Mouse (Mus musculus) mouse trophoblast stem cell (cell line): ENCODE results near the gene Pde7b.

Source experiments
- in situ Hi-C, 2 experiments: fragments of 300-500 bp; cut with MseI, MboI; formaldehyde crosslinking; loops; 2 replicates in 1 of 2; 3 replicates in 1 of 2; pipeline ENCODE4 v1.15.1; 2025

Pde7b gene

GRCm38 (mm10) chr10:20722651-20723520 is 2.0 kb downstream of the Pde7b start:
- in situ Hi-C loops: no loop called here

DNA sequence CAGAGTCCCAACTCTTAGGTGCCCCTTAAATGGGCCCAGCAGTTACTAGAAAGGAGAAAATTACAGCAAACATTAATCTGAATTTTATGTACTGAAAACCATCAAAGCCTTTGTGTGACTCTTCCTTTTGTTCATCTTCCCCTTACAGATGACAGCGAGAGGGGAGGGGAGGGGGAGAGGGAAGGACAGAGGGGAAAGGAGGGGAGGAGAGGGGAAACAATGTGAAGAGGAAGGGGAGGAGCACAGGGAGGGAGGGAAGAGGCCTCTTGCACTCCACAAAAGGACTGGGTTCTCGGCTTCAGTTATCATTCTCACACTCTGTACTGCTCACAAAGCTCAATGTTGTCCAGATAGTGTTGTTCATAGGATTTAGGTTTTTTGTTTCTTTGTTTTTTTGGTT is 5.7 kb downstream of the Pde7b start:
- in situ Hi-C loops: no loop called here

GRCm38 (mm10) chr10:20700633-20701032 is 24.2 kb downstream of the Pde7b start:
- in situ Hi-C loops: no loop called here

DNA sequence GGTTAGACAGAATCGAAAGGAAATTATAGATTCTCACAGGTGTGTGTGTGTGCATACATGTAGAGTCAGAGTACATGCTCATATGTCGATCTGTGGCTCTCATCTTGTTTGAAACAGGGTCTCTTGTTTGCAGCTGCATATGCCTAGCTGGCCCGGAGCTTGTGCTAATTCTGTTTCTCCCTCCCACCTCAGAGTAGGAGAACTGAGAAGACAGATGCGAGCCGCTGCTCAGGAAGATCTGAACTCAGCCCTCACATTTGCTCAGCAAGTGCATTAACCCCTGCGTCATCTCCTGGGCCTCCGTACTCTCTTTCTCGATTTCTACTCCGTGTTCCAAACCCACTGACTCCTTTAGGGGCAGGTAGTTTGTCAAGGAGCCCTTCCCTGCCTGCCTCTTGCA is 25.0 kb downstream of the Pde7b start:
- in situ Hi-C loops: no loop called here

GRCm38 (mm10) chr10:20695637-20696036 is 29.2 kb downstream of the Pde7b start:
- in situ Hi-C loops: no loop called here

DNA sequence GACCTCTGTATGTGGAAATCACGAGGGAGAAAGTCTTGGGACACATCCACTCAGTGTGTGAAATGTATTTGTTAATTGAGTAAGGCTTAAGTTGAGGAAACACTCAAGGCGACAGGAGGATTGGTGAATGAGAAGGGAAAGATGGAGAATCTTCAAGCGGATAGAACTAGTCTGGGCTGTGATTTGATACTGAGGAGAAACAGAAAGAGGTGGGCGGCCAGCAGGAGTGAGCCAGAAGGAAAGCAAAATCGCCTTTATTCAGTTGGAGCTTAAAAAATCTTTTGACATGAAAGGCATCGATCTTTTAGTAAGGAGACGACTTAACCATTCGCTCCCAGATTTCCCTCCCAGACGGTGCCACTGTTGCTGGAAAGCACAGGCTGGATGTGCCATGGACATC is 34.9 kb downstream of the Pde7b start:
- in situ Hi-C loops: no loop called here

DNA sequence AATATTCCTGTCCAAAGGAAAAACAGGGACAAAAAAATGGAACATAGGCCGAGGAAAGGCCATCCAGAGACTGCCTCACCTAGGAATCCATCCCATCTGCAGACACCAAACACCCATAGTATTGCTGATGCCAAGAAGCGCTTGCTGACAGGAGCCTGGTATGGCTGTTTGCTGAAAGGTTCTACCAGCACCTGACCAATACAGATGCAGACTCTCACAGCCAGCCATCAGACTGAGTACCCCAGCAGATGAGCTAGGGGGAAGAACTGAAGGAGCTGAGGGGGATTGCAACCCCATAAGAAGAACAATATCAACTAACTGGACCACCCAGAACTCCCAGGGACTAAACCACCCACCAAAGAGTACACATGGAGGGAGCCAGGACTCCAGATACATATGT is 40.7 kb downstream of the Pde7b start:
- in situ Hi-C loops: no loop called here

- in situ Hi-C loops: no loop called here
Measured at GRCm38 (mm10) chr10:20680986-20681385, 43.9 kb downstream of the Pde7b start.

GRCm38 (mm10) chr10:20675321-20675720 is 49.6 kb downstream of the Pde7b start:
- in situ Hi-C loops: no loop called here

GRCm38 (mm10) chr10:20673798-20674197 is 51.1 kb downstream of the Pde7b start:
- in situ Hi-C loops: no loop called here

DNA sequence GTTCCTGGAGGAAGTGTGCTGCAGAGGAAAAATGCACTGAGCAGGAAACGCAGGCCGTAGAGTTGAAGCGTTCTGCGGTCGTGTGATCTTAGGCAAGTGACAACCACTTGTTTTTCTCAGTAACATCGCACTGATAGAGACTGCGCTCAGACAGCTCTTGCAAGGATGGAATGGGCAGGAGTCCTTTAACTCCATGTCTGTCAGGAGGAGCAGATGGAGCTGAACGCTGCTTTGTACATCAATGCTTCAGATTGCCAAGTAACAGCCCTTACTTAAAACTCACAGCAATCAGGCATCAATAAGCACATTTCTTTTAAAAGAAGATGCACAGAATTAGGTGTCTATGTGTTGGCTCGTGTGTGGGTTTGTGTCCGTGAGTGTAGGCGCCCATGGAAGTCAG is 52.3 kb downstream of the Pde7b start:
- in situ Hi-C loops: no loop called here

DNA sequence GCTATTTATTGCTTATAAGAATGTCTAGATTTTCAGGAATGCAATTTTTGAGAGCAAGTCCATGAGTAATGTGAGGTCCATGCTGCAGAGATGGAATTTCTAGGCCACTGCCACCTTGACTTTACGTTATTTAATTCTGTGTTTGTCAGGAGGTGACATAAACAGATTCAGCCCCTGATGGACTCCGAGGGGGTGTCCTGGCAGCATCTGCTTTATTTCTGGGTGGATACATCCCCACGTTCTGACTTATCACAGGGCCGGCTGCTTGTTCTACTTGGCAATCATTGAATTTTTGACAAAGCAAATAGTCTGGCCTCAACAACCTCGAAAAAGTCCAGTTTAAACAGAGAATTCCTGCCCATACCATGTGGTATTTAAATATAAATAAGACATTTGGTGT is 53.3 kb downstream of the Pde7b start:
- in situ Hi-C loops: no loop called here

DNA sequence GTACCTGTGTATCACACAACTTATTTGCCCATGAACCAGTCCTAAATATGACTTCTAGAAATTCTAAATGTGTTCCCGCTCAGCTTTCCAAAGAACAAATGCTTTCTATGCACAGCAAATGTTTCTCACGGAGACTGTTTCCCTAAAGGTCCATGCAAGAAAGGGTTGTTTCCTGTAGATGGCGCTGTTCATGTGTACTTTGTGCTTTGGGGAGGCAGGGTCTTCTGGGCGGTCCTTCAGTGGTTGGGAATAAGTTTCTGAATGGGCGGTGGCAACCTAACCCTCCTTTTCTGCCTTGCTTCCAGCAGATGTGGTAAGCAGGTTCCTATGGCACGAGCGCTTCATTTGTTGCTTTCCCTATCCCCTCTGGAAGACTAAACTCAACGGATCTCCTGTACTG is 54.3 kb downstream of the Pde7b start:
- in situ Hi-C loops: no loop called here

GRCm38 (mm10) chr10:20669467-20669866 is 55.4 kb downstream of the Pde7b start:
- in situ Hi-C loops: no loop called here

- in situ Hi-C loops: no loop called here
Measured at GRCm38 (mm10) chr10:20668577-20668976, 56.3 kb downstream of the Pde7b start.

- in situ Hi-C loops: no loop called here
Measured at GRCm38 (mm10) chr10:20666655-20667054, 58.2 kb downstream of the Pde7b start.

GRCm38 (mm10) chr10:20662951-20663350 is 61.9 kb downstream of the Pde7b start:
- in situ Hi-C loops: no loop called here

GRCm38 (mm10) chr10:20661684-20662083 is 63.2 kb downstream of the Pde7b start:
- in situ Hi-C loops: no loop called here

DNA sequence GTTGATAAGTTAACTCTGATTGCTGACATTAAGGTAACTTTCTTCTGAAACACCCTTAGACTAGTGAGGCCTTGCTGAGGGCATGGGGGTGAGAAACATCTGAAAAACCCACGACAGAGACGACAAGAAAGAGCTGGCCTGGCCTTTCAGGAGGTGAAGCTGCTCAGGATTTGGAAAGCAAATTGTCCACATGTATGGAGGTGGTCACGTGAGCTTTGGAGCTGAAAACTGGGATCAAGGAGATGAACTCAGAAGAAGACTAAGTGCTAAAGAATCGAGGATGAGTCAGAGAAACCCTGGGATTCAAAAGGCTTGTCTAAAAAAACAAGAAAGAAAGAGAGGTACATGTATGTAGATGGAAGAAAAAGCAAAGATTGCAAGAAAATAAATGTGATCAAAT is 65.2 kb downstream of the Pde7b start:
- in situ Hi-C loops: no loop called here

DNA sequence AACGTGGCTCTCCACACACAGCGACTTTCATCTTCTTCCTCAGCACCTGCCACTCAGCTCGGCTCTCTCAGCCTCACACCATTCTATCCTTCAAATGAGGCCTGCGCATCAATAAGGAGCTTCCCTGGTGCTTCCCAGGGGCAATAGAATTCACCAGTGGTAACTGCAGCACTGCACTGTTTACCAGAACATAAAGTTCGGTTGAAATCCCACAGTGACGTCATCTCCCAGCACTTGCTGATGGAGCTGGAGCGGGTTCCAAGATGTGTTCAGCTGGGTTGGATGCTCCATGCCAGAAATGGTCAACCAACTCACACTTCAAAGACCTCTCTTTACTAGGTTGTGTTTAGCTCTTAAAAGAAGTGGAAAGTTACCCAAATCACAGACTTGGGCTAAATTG is 65.6 kb downstream of the Pde7b start:
- in situ Hi-C loops: no loop called here

DNA sequence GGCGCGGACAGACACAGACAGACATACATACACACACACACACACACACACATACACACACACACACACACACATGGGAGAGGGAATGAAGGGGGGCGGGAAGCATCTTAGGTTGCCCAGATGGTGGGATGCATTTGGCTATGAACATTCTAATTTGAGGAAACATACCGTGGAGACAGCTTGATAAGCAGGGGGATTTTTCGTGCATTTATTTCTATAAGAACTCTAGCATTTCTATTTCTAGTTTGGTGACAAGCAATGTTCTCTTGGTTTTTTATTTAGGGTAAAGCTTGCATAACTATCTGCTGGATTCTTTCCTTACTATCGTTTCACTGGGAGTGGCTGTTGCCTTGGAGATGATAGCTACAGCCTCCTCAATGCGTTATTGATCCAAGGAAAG is 66.2 kb downstream of the Pde7b start:
- in situ Hi-C loops: no loop called here

DNA sequence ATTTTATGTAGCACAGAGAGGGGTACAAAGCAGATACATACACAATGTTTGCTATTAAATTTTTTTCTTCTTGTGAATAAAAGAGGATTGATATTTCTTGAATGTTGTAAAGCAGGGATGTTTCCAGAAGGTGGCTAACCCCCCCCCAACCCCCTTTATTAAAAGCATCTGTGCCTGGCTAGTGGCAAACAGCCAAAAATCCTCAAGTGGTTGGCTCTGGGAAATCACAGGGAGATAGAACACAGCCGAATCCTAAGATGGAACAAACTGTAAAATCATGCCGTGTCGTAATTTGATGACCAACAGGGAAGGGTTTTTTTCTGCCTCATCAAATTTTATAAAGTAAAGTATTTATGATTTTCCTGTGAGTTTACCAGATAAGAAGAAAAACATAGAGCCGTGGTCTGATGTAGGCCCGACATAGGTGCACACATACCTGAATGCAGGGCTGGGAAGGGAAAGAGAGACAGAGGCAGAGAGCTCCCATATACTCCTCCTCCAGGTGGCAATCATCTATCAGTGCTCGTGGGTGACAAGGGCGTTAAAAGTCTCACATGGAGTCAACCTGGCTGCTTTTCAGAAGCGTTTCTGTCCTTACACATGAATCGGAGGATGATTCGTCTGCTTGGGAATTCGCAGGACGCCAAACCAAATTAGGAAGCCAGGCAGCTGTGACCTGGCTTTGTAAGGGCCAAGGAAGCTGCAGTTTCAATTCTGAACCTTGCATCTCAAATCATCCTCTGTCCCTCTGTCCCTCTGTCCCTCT is 67.4 kb downstream of the Pde7b start:
- in situ Hi-C loops: no loop called here

- in situ Hi-C loops: no loop called here
Measured at GRCm38 (mm10) chr10:20654590-20654989, 70.3 kb downstream of the Pde7b start.
